Mouse (Mus musculus) fibroblast of lung, adult 2 months (primary cell): ENCODE results near the gene Card10.
"Not testable (repeated sequence)": the region's sequence is repeated elsewhere in the genome, so short reads cannot be mapped to it uniquely, and the experiment has no call there.

ENCODE experiments used
- DNase-seq: peaks from one replicate; pipeline ENCODE4 v3.0.0-alpha.2; 2011; ENCODE audit warnings: low read depth

Gene Card10

GRCm38 (mm10) chr15:78802776-78803391 is at the start of gene Card10:
Card10 (minus strand) TSS chr15:78803042.
- no peak for DNase-seq

GRCm38 (mm10) chr15:78851505-78852153 is 48.8 kb upstream of the Card10 start:
- no peak for DNase-seq

- DNase-seq = no peak
These were observed 48.1 kb upstream of the Card10 start for GRCm38 (mm10) chr15:78850944-78851343.

GRCm38 (mm10) chr15:78850059-78850824 is 47.4 kb upstream of the Card10 start:
- no peak for DNase-seq

GRCm38 (mm10) chr15:78849485-78849884 is 46.6 kb upstream of the Card10 start:
- no peak for DNase-seq

- no peak for DNase-seq
These were observed 45.6 kb upstream of the Card10 start for GRCm38 (mm10) chr15:78848467-78848866.

- DNase-seq = not testable (repeated sequence)
These were observed 44.0 kb upstream of the Card10 start for GRCm38 (mm10) chr15:78846805-78847204.

- DNase-seq = no peak
These were observed 43.5 kb upstream of the Card10 start for GRCm38 (mm10) chr15:78846352-78846751.

- no peak for DNase-seq
These were observed 43.0 kb upstream of the Card10 start for GRCm38 (mm10) chr15:78845867-78846266.

- no peak for DNase-seq
These were observed 42.5 kb upstream of the Card10 start for GRCm38 (mm10) chr15:78845321-78845720.

GRCm38 (mm10) chr15:78844791-78845190 is 41.9 kb upstream of the Card10 start:
- DNase-seq = peak; percentile 80

- DNase-seq = no peak
These were observed 41.0 kb upstream of the Card10 start for GRCm38 (mm10) chr15:78843581-78844469.

- DNase-seq = no peak
These were observed 39.7 kb upstream of the Card10 start, which contains the start of gene Cdc42ep1 for GRCm38 (mm10) chr15:78842371-78843163. Cdc42ep1 (plus strand) TSS chr15:78842624.

- DNase-seq = no peak
These were observed 38.4 kb upstream of the Card10 start for GRCm38 (mm10) chr15:78841161-78841790.

GRCm38 (mm10) chr15:78840751-78841150 is 37.9 kb upstream of the Card10 start:
- DNase-seq = no peak

GRCm38 (mm10) chr15:78840241-78840640 is 37.4 kb upstream of the Card10 start:
- DNase-seq = no peak

GRCm38 (mm10) chr15:78839744-78840143 is 36.9 kb upstream of the Card10 start:
- no peak for DNase-seq

- DNase-seq = no peak
These were observed 33.3 kb upstream of the Card10 start for GRCm38 (mm10) chr15:78836086-78836621.

- DNase-seq = no peak
These were observed 32.6 kb upstream of the Card10 start for GRCm38 (mm10) chr15:78835200-78836085.
